Mouse (Mus musculus): ENCODE results near the gene Tbpl1.

The Tbpl1 gene

GRCm38 (mm10) chr10:22710173-22710777 lies 21.5 kb downstream of the Tbpl1 start:
- in situ Hi-C loops (cut with MboI) = no loop called here

DNA sequence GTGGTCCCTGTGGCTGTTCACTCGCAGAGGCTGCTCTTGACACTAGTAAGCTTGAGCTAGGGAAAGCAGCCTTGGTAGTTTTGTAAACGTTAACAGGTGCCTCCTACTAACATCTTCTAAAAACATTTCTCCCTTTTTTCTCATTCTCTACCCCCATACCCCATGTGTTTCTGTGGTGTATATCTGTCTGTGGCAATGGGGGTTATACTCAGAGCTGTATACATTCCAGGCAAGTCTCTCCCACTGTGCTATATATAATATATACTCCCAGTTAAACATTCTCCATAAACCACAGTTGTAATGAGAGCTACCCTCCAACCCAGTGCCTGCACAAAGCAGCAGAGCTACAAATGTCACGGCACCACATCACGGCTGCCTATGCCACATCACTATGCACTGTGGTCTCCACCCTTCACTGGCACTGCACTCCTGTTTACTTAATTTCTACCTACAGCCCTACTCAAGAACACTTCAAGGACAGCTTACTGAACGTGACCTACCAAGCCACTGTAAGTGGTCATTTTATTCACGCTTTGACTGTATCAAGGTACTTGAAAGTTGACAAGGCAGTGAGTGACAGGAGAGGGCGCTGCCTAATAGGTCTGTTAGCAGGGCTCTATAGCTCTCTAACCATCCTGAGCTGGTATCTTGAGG lies 23.4 kb downstream of the Tbpl1 start:
- in situ Hi-C loops (cut with MboI) = no loop called here

DNA sequence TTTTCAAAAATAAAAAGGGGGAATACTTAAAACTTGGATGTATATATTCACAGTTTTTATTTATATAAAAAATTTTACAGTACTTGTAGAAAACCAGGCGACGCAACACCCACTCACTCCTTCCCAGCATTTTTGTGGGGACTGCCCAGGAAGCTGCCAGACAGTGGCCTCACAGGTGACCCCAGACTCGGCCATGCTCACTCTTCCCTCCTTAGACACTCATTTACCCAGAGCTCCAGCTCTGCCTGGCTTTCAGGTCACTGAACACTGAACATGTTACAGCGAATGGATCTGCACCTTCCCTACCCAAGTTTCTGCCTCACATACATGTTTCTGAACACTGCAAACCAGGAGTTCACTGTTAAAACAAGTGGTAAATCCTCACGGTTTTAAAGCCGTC lies 27.9 kb downstream of the Tbpl1 start:
- in situ Hi-C loops (cut with MboI) = no loop called here

GRCm38 (mm10) chr10:22701485-22702315 lies 30.0 kb downstream of the Tbpl1 start:
- in situ Hi-C loops (cut with MboI) = no loop called here

DNA sequence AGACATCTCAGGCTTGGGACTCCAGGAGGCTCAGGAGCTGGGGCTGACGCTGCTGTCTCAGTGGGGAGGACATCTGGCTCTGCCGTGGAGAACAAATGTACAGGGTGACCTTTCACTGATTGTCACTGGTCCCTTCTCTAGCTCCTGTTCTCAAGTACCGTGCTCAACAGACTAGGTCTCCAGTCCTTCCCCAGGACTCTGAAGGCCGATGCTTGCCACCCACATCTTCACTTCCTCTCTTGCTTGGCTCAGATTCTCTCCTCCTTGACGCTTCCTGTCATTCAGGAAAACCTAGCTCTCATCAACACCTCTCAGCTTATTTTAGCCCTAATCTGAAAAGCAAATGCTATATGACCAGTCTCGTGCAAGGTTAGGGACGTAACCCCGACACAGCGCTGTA lies 31.0 kb downstream of the Tbpl1 start:
- in situ Hi-C loops (cut with MboI) = no loop called here

DNA sequence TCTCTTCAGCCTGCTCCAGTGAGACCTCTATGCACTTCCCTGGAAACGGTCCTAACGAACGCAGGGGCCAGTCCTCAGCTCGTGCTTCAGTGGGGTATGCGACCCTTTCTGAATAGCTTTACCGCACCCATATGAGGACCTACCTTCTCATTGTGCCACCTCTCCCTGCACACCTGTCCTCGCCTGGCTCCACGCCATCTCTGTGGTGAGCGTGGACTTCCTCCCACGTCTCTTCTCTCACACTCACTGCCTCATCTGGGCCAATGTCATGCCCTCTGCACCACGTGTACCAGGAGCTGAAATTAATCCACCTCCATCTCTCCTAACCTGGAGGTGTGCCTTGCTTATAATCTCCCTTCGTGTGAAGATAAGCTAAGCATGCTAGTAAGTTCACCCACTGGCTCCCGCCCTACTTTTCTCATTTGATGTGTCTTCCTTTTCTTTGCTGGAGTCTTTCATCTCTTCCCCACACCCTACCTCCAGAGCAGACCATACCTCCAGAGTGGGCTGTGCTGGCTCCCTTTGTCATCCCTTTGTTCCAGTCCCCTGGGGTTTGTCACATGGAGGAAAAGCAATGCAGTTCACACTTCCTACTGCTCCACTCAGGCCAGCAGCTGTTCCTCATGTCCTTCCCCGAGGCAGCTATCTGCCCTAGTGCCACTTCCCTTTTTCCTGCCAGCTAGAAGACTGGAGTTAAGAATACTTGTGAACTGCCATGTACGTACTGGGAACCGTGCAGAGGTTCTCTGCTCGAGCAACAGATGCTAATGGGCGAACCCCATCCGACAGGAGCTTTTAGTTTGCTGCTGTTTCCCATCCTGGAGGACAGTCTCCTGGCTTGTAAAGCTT lies 32.0 kb downstream of the Tbpl1 start:
- in situ Hi-C loops (cut with MboI) = no loop called here

DNA sequence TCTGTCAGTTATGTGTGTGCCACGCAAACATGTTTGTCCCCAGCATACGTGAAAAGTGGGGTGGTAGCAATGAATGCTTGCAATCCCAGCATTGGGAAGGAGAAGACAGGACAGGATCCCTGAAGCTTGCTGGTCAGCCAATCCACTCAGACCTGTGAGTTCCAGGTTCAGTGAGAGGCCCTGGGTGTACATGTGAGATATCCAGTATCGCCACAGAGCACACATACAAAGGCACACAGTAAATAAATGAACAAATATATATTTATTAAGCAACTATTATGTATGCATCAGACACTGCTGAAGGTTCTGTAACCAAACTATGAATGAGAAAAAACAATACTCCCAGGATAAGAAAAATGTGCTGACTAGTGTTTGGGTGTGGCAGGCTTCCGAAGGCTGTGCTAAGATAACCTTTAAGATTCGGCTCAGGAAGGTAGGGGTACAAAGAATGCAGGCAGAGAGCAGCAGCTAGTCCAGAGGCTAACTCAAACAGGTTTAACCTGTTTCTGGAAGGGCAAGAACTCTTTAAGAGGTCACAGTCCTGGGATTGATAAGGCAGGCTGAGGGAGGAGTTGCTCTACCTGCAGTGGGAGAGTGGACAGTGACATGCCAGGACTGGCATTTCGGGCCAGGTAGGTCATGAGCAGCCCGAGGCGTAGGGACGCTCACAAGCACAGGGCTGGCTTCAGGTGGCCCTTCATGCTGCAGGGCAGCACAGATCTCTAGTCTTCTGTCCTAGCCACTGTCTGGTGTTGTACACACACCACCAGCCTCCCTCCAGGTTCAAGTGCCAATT lies 33.4 kb downstream of the Tbpl1 start:
- in situ Hi-C loops (cut with MboI) = no loop called here

GRCm38 (mm10) chr10:22696864-22697263 lies 34.9 kb downstream of the Tbpl1 start:
- in situ Hi-C loops (cut with MboI) = no loop called here

- in situ Hi-C loops (cut with MboI) = no loop called here
Observed at GRCm38 (mm10) chr10:22696236-22696635, 35.5 kb downstream of the Tbpl1 start.

DNA sequence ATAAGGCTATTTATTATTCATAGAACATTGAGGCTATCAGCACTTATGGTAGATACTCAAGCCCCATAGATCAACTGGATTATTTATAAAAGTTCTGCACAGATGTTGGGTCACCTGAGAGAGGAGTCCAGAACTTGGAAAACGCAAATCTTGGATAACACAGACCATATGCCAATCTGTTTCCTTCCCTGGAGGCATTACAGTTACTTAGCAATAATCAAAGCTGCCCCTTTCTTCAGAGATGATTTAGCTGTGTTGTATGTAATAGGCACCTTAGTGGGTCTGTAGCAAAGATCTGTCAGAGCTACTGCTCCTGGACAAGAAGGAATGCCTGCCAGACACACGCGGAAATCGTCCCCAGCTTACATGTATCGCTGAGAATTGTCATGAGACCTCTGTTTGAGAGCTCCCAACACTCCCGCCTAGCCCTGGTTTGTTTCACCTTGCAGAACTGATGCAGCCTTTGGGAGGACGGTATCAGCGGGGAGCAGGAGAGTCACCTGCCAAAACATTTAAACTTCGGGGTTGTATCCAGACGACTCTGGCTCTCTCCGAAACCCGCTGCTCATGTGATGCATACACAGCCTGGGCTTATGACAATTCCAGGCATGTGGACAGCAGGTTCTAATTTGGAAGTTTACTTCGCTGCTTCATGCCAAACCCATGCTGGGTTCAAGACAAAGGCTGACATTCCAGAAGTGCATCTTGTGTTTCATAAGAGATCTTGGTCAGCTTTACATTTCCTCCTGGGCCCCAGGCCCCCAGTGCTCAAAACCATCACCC lies 55.7 kb downstream of the Tbpl1 start:
- in situ Hi-C loops (cut with MboI) = no loop called here

DNA sequence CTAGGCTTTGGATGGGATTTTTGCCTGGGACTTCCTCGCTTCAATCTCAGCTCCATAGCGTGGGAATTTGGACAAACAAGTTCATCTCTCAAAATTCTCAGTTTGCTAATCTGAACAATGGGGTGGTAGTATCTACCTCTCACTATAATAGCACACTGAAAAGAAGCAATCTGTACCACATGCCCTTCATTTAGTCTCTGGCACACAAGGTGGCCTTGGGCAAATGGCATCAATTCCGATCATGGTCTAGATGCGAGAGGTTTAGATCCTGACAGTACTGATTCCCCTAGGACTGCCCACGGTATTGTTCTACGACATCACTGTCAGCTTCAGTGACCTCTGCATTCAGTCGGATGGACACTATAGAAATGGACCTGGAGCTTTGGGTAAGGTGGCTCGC lies 57.6 kb downstream of the Tbpl1 start:
- in situ Hi-C loops (cut with MboI) = no loop called here

DNA sequence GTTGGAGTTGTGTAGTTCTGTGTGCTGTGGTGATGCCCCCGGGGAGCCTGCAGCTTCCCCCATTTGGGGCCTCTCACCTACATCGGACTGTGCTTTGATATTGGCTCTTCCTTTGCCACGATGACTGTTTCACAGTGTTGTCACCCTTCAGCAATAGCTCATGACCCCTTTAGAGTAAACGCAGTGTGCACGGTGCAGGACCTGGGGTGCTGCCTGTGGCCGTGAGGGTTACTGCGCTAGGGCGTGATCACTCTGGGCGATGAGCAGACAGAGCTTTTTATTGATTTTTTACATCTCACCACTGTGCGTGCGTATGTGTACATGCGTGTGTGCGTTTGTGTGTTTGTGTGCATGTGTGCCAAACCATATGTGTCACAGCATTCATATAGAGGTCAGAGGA lies 63.2 kb downstream of the Tbpl1 start:
- in situ Hi-C loops (cut with MboI) = no loop called here

- in situ Hi-C loops (cut with MboI) = no loop called here
Observed at GRCm38 (mm10) chr10:22660286-22661000, 71.3 kb downstream of the Tbpl1 start.

- in situ Hi-C loops (cut with MboI) = no loop called here
Observed at GRCm38 (mm10) chr10:22659386-22659725, 72.4 kb downstream of the Tbpl1 start.

GRCm38 (mm10) chr10:22658534-22659385 lies 73.0 kb downstream of the Tbpl1 start:
- in situ Hi-C loops (cut with MboI) = no loop called here

Data from mature B cell (primary cell).